Mouse (Mus musculus): ENCODE results near the gene Col25a1.

GRCm38 (mm10) chr3:130501713-130502112 is 370.4 kb downstream of the Col25a1 start:
- no peak for TF ChIP-seq CTCF (IDR thresholded peaks at IDR 0.05; ENCODE audit: extremely low read depth, insufficient read depth, low read length)
- no peak for TF ChIP-seq POLR2A (IDR thresholded peaks at IDR 0.05; ENCODE audit: extremely low read depth, insufficient read depth, low read length)
